Mouse (Mus musculus) G1E (cell line): ENCODE measurements around the gene Notch2.

Experiments
- CTCF ChIP-seq: IDR thresholded peaks from 2 replicates; pipeline ENCODE4 v1.5.1; 2012; ENCODE audit warnings: low read depth, low read length, inconsistent platforms, mixed read lengths
- GATA1 ChIP-seq: IDR thresholded peaks from 2 replicates; pipeline ENCODE4 v1.6.1; 2012; ENCODE audit warnings: borderline replicate concordance, low read length, inconsistent platforms, mixed read lengths
- GATA2 ChIP-seq: IDR thresholded peaks from 2 replicates; pipeline ENCODE4 v1.6.1; 2012; ENCODE audit warnings: low read depth, low read length, inconsistent platforms, borderline replicate concordance
- POLR2AphosphoS5 ChIP-seq: IDR thresholded peaks from 2 replicates; pipeline ENCODE4 v1.6.1; 2012; ENCODE audit warnings: low read depth, low read length, inconsistent platforms; ENCODE audit not compliant: insufficient replicate concordance
- TAL1 ChIP-seq: conservative IDR thresholded peaks from 2 replicates; pipeline ENCODE4 v1.6.1; 2012; ENCODE audit warnings: low read depth, low read length, inconsistent platforms, mixed read lengths

- TF ChIP-seq CTCF (no peak), GATA1 (no peak), TAL1 (no peak), GATA2 (no peak), POLR2AphosphoS5 (no peak)
Measured at GRCm38 (mm10) chr3:98061661-98062330, 48.5 kb downstream of the Notch2 start.
